In the genomic region with DNA sequence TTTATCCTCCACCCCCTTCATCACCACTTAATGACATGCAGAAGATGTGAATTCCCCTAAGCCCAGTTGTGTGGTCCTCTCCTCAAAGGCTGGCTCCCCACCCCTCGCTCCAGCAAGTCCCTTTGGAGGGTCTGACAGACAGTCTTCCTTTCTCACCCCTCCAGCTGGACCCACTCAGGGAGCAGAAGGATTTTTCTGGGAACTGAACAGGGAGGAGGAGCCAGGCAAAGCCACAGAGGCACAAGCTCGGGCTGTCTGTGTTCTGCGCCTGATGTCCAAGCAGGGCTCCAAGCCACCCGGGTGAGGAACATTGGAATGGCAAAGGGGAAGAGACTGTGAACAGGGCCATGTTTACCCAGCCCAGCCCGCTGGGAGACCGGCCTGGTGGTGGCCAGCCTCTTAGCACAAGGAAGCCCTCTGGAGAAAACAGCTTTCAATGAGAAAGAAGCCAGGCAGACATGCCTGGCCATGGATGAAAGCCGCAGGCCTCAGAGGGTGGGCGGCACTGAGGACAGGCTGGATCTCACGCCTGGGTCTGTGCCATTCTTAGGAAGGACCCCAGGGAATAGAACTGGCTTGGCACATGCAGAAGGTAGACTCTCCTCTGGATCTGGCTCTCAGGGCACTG, we compare ENCODE assay signal across 8 mouse cellular contexts.
DNase-seq lines count a peak whose midpoint lies in the region; ATAC-seq and TF ChIP-seq lines count a peak whose summit lies in the region.

No protein-coding gene starts in this region.

- no peaks in the 10 kb centered on the region for H3K27me3 ChIP-seq in neural tube, embryonic 13.5 days
- H3K27me3 ChIP-seq in neural tube, embryonic 15.5 days (replicated peaks) = no peaks in the 10 kb centered on the region
- no peaks in the 10 kb centered on the region for H3K27me3 ChIP-seq in forebrain, postnatal 0 days (ENCODE audit: insufficient read depth, low read length)
- no peaks in the 10 kb centered on the region for H3K27me3 ChIP-seq in intestine, embryonic 16.5 days (replicated peaks; ENCODE audit: control insufficient read depth, insufficient read depth, low read length)

- no peak overlapping the region for H3K4me3 ChIP-seq in neural tube, embryonic 13.5 days
- H3K4me3 ChIP-seq in neural tube, embryonic 15.5 days (replicated peaks) = no peak overlapping the region
- no peak overlapping the region for H3K4me3 ChIP-seq in forebrain, postnatal 0 days (ENCODE audit: low read depth, low read length)
- H3K4me3 ChIP-seq in intestine, embryonic 16.5 days (ENCODE audit: low read length) = no peak overlapping the region

- no peak overlapping the region for H3K4me2 ChIP-seq in neural tube, embryonic 13.5 days
- H3K4me2 ChIP-seq in neural tube, embryonic 15.5 days = no peak overlapping the region
- no peak overlapping the region for H3K4me2 ChIP-seq in forebrain, postnatal 0 days (ENCODE audit: low read depth)
- no peak overlapping the region for H3K4me2 ChIP-seq in intestine, embryonic 16.5 days (ENCODE audit: low read depth, low read length)

- TF ChIP-seq CTCF in forebrain, postnatal 0 days (IDR thresholded peaks at IDR 0.05; ENCODE audit: low read depth) = no peak

- H3K36me3 ChIP-seq in neural tube, embryonic 13.5 days = no peaks in the 10 kb centered on the region
- H3K36me3 ChIP-seq in neural tube, embryonic 15.5 days = no peaks in the 10 kb centered on the region
- no peaks in the 10 kb centered on the region for H3K36me3 ChIP-seq in forebrain, postnatal 0 days (ENCODE audit: insufficient read depth)
- H3K36me3 ChIP-seq in intestine, embryonic 16.5 days (ENCODE audit: control insufficient read depth, insufficient read depth, low read length) = no peaks in the 10 kb centered on the region

- 32% methylated on average over 9 of the region's 9 CpGs for WGBS in neural tube, embryonic 13.5 days
- WGBS in neural tube, embryonic 15.5 days = 36% methylated on average over 9 of the region's 9 CpGs
- 23% methylated on average over 9 of the region's 9 CpGs for WGBS in forebrain, postnatal 0 days
- 31% methylated on average over 9 of the region's 9 CpGs for WGBS in intestine, embryonic 16.5 days

- peak overlapping the region; percentile 64 for H3K27ac ChIP-seq in neural tube, embryonic 13.5 days (replicated peaks)
- no peak overlapping the region for H3K27ac ChIP-seq in neural tube, embryonic 15.5 days (replicated peaks)
- peak overlapping the region; percentile 54; the same call in 1 of the 2 replicates for H3K27ac ChIP-seq in forebrain, postnatal 0 days (ENCODE audit: low read depth, low read length)
- H3K27ac ChIP-seq in intestine, embryonic 16.5 days (ENCODE audit: low read length) = peak overlapping the region; percentile 76

- no peak overlapping the region for H3K9ac ChIP-seq in neural tube, embryonic 13.5 days
- H3K9ac ChIP-seq in neural tube, embryonic 15.5 days (replicated peaks) = no peak overlapping the region
- no peak overlapping the region for H3K9ac ChIP-seq in forebrain, postnatal 0 days
- H3K9ac ChIP-seq in intestine, embryonic 16.5 days (ENCODE audit: low read depth, low read length) = 0 out of 2 replicates have a peak overlapping the region, but pooled peaks have one; percentile 29

- peaks cover 34% of the 10 kb centered on the region for H3K4me1 ChIP-seq in neural tube, embryonic 13.5 days (replicated peaks)
- H3K4me1 ChIP-seq in neural tube, embryonic 15.5 days = peaks cover 21% of the 10 kb centered on the region
- H3K4me1 ChIP-seq in forebrain, postnatal 0 days (ENCODE audit: insufficient read depth) = 0 out of 2 replicates have a peak, but pooled peaks cover 4% of the 10 kb centered on the region
- peaks cover 7% of the 10 kb centered on the region; the same call in 1 of the 2 replicates for H3K4me1 ChIP-seq in intestine, embryonic 16.5 days (ENCODE audit: control insufficient read depth, insufficient read depth, low read length)

- ATAC-seq in neural tube, embryonic 13.5 days (ENCODE audit: low read depth) = peak; percentile 21; the same call in 1 of the 2 replicates
- ATAC-seq in neural tube, embryonic 15.5 days (ENCODE audit: low FRiP score) = no peak
- ATAC-seq in forebrain, postnatal 0 days = peak; percentile 88
- peak; percentile 88 for ATAC-seq in intestine, embryonic 16.5 days

- peak; percentile 52 for DNase-seq in forebrain, postnatal 0 days
- peak; percentile 24 for DNase-seq in retina, embryonic 14.5 days (ENCODE audit: low spot score)
- DNase-seq in cerebellum, postnatal 36 days = no peak
- no peak for DNase-seq in ovary, postnatal 36 days (ENCODE audit: low spot score)
- no peak for DNase-seq in urinary bladder, postnatal 10 days (ENCODE audit: low spot score)

- H3K9me3 ChIP-seq in neural tube, embryonic 13.5 days = no peaks in the 10 kb centered on the region
- H3K9me3 ChIP-seq in neural tube, embryonic 15.5 days (replicated peaks) = no peaks in the 10 kb centered on the region
- H3K9me3 ChIP-seq in forebrain, postnatal 0 days (ENCODE audit: low read length) = no peaks in the 10 kb centered on the region
- H3K9me3 ChIP-seq in intestine, embryonic 16.5 days (ENCODE audit: control insufficient read depth, low read length) = no peaks in the 10 kb centered on the region

Comparison
In these comparisons a context has a peak if more than half of its experiments do, and no peak if none do; other contexts are left out.
1. DNase-seq: peak in forebrain, postnatal 0 days (single experiment) and retina, embryonic 14.5 days (single experiment); none in cerebellum, postnatal 36 days (0 of 2), ovary, postnatal 36 days (single experiment) and urinary bladder, postnatal 10 days (single experiment).